Mouse (Mus musculus): ENCODE measurements around the gene Klk1b21. TPM values are rescaled to one million over a fixed set of nuclear protein-coding genes. Genes with fewer than 3 reads are reported as not detected.
"Not testable (repeated sequence)": the region's sequence is repeated elsewhere in the genome, so short reads cannot be mapped to it uniquely, and the experiment has no call there.

Klk1b21 gene
- polyA plus RNA-seq (2015; fragmentation: Nextera tagmentation; extraction: Ambion mirVana) = not detected in 2 replicates

DNA sequence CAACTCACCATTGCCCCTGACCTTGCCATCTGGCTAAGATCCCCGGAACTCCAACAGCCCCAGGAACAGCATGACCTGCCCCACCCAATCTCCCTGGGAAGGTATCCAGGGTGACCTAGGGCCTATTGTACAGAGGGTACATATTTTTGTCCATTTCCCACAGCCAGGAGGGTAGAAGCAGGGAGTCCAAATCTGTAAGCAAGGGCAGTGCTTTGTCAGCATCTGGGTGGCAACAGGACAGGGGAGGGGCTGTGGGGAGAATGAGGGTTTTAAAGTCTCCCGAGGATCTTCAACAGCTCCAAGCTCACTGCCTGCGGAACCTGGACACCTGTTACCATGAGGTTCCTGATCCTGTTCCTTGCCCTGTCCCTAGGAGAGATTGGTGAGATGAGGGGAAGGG is at the start of gene Klk1b21:
Gene Klk1b21, plus strand, starts transcription at position 301 of the 400 bp plus-strand sequence.
- not testable (repeated sequence) for H3K9me3 ChIP-seq (ENCODE audit: control insufficient read depth); H3K4me3 ChIP-seq (ENCODE audit: low read depth, low read length); H3K9ac ChIP-seq (ENCODE audit: low read depth, low read length); H3K4me1 ChIP-seq (replicated peaks; ENCODE audit: control insufficient read depth, insufficient read depth, low read length); H3K4me2 ChIP-seq (replicated peaks; ENCODE audit: low read depth); ATAC-seq; H3K27me3 ChIP-seq (replicated peaks; ENCODE audit: control insufficient read depth, insufficient read depth, low read length); H3K27ac ChIP-seq (ENCODE audit: low read depth, low read length); H3K36me3 ChIP-seq (ENCODE audit: control insufficient read depth, insufficient read depth)
- 68% methylated on average over 3 of the region's 3 CpGs for WGBS

DNA sequence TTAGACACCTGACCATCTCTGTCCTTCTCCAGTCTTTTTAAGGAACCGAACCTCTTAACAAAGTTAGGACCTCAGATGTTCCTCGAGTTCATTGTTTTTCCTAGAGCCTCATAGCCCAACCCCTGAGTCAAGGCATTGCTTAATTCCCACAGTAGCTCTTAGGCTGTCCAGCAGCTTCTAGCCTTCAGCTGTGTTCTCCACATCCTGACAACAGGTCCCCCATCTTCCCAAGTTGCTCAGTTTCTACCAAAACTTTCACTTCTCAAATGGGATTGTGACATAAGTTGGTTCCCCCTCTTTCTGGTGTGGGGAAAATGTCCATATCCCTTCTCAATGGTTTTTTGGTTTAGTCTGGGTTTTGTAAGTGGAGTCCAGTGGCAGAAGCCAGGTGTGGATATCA is 30.0 kb upstream of the Klk1b21 start:
- H3K9ac ChIP-seq (ENCODE audit: low read depth, low read length) = no peak overlapping the region
- 85% methylated on average over 2 of the region's 2 CpGs for WGBS
- no peaks in the 10 kb centered on the region for H3K9me3 ChIP-seq (ENCODE audit: control insufficient read depth)
- H3K27me3 ChIP-seq (replicated peaks; ENCODE audit: control insufficient read depth, insufficient read depth, low read length) = no peaks in the 10 kb centered on the region
- H3K4me3 ChIP-seq (ENCODE audit: low read depth, low read length) = no peak overlapping the region
- H3K4me1 ChIP-seq (replicated peaks; ENCODE audit: control insufficient read depth, insufficient read depth, low read length) = no peaks in the 10 kb centered on the region
- H3K27ac ChIP-seq (ENCODE audit: low read depth, low read length) = no peak overlapping the region
- no peaks in the 10 kb centered on the region for H3K36me3 ChIP-seq (ENCODE audit: control insufficient read depth, insufficient read depth)
- no peak for ATAC-seq
- H3K4me2 ChIP-seq (replicated peaks; ENCODE audit: low read depth) = no peak overlapping the region
- TF ChIP-seq CTCF (IDR thresholded peaks at IDR 0.05; ENCODE audit: low read depth) = no peak

DNA sequence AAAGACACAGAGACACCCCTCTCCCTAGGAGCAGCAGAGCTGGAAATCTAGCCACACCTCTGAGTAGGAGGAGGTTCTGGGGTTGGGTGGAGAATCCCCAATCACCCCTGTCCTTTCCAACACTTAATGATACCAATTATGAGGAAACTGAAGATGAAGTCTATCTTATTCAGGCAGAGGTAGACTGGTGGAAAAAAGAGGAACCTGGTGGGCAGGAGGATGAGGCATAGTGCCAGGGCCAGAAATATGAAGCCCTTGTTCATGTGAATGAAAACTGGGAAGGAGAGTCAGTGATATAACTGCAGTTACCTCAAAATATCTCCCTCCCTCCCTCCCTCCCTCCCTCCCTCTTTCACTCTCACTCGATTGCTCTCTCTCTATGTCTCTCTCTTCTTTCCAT is 24.4 kb upstream of the Klk1b21 start:
- H3K27ac ChIP-seq (ENCODE audit: low read depth, low read length) = no peak overlapping the region
- no peak overlapping the region for H3K4me3 ChIP-seq (ENCODE audit: low read depth, low read length)
- TF ChIP-seq CTCF (IDR thresholded peaks at IDR 0.05; ENCODE audit: low read depth) = no peak
- no peaks in the 10 kb centered on the region for H3K9me3 ChIP-seq (ENCODE audit: control insufficient read depth)
- H3K36me3 ChIP-seq (ENCODE audit: control insufficient read depth, insufficient read depth) = no peaks in the 10 kb centered on the region
- H3K4me1 ChIP-seq (replicated peaks; ENCODE audit: control insufficient read depth, insufficient read depth, low read length) = no peaks in the 10 kb centered on the region
- 83% methylated on average over 1 of the region's 1 CpGs for WGBS
- H3K27me3 ChIP-seq (replicated peaks; ENCODE audit: control insufficient read depth, insufficient read depth, low read length) = no peaks in the 10 kb centered on the region
- no peak overlapping the region for H3K4me2 ChIP-seq (replicated peaks; ENCODE audit: low read depth)
- H3K9ac ChIP-seq (ENCODE audit: low read depth, low read length) = no peak overlapping the region
- ATAC-seq = no peak

DNA sequence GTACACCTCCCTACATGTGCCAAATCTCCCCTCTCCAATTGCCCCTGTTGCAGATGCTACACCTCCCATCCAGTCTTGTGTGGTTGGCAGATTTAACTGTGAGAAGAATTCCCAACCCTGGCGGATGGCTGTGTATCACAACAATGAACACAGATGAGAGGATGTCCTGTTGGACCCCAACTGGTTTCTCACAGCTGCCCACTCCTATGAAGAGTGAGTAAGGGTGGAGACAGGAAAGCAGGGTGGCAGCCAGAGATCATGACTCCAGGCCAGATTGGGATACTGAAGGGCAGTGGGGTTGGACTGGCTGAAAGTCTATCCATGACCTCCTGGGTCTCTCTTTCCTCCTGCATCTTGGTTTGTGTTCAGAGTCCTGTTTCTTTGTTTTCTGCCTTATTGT is 6.0 kb upstream of the Klk1b21 start:
- H3K4me1 ChIP-seq (replicated peaks; ENCODE audit: control insufficient read depth, insufficient read depth, low read length) = no peaks in the 10 kb centered on the region
- no peak for TF ChIP-seq CTCF (IDR thresholded peaks at IDR 0.05; ENCODE audit: low read depth)
- no peak overlapping the region for H3K9ac ChIP-seq (ENCODE audit: low read depth, low read length)
- no peaks in the 10 kb centered on the region for H3K27me3 ChIP-seq (replicated peaks; ENCODE audit: control insufficient read depth, insufficient read depth, low read length)
- no peak overlapping the region for H3K4me3 ChIP-seq (ENCODE audit: low read depth, low read length)
- ATAC-seq = no peak
- H3K4me2 ChIP-seq (replicated peaks; ENCODE audit: low read depth) = no peak overlapping the region
- 89% methylated on average over 1 of the region's 1 CpGs for WGBS
- H3K27ac ChIP-seq (ENCODE audit: low read depth, low read length) = no peak overlapping the region
- no peaks in the 10 kb centered on the region for H3K36me3 ChIP-seq (ENCODE audit: control insufficient read depth, insufficient read depth)
- H3K9me3 ChIP-seq (ENCODE audit: control insufficient read depth) = no peaks in the 10 kb centered on the region

DNA sequence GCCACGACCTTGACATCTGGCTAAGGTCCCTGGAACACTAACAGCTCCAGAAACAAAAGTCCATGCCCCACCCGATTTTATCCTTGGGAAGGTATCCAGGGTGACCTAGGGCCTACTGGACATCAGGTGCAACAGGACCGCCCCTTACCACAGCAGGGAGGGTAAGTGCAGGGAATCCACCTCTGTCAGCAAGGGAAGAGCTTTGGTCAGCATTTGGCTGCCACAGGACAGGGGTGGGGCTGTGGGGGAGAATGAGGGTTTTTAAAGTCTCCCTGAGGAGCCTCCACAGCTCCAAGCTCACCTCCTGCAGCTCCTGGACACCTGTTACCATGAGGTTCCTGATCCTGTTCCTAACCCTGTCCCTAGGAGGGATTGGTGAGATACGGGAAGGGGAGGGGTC is 10.2 kb downstream of the Klk1b21 start, which contains the start of gene Klk1b22:
Gene Klk1b22, plus strand, starts transcription at position 301 of the 400 bp plus-strand sequence.
- 63% methylated on average over 4 of the region's 4 CpGs for WGBS
- TF ChIP-seq CTCF (IDR thresholded peaks at IDR 0.05; ENCODE audit: low read depth) = no peak
- no peak for ATAC-seq

DNA sequence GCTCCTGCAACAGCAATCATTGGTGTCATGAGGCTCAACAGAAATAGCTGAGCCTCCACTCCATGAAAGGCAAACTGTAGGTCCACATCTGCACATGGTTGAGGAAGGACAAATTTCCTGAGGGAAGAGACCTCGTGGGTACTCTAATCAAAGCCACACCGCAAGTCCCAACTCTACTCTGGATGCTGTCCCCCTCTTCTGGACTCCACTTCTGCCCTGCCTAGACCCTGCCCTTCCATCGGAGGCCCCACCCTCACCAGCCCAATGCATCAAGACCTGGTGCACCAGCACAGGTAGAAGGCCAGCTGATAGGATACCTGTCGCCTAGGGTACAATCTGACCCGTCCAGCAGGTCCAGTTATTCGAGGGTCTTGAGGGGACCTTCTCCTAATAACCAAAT is 21.3 kb downstream of the Klk1b21 start:
- no peaks in the 10 kb centered on the region for H3K4me1 ChIP-seq (replicated peaks; ENCODE audit: control insufficient read depth, insufficient read depth, low read length)
- no peak overlapping the region for H3K4me2 ChIP-seq (replicated peaks; ENCODE audit: low read depth)
- ATAC-seq = no peak
- no peak overlapping the region for H3K4me3 ChIP-seq (ENCODE audit: low read depth, low read length)
- H3K9ac ChIP-seq (ENCODE audit: low read depth, low read length) = no peak overlapping the region
- no peaks in the 10 kb centered on the region for H3K9me3 ChIP-seq (ENCODE audit: control insufficient read depth)
- no peaks in the 10 kb centered on the region for H3K27me3 ChIP-seq (replicated peaks; ENCODE audit: control insufficient read depth, insufficient read depth, low read length)
- WGBS = 87% methylated on average over 6 of the region's 6 CpGs
- no peak overlapping the region for H3K27ac ChIP-seq (ENCODE audit: low read depth, low read length)
- no peak for TF ChIP-seq CTCF (IDR thresholded peaks at IDR 0.05; ENCODE audit: low read depth)
- H3K36me3 ChIP-seq (ENCODE audit: control insufficient read depth, insufficient read depth) = no peaks in the 10 kb centered on the region

More for the DNA sequence above, 10.2 kb downstream of the Klk1b21 start, which contains the start of gene Klk1b22:
- no peak within 1 kb of the TSS for H3K4me2 ChIP-seq (replicated peaks; ENCODE audit: low read depth)
- no peaks in the 10 kb centered on the region for H3K27me3 ChIP-seq (replicated peaks; ENCODE audit: control insufficient read depth, insufficient read depth, low read length)
- no peak within 1 kb of the TSS for H3K9ac ChIP-seq (ENCODE audit: low read depth, low read length)
- H3K4me1 ChIP-seq (replicated peaks; ENCODE audit: control insufficient read depth, insufficient read depth, low read length) = no peaks in the 10 kb centered on the region
- no peaks in the 10 kb centered on the region for H3K36me3 ChIP-seq (ENCODE audit: control insufficient read depth, insufficient read depth)
- no peak within 1 kb of the TSS for H3K27ac ChIP-seq (ENCODE audit: low read depth, low read length)
- no peaks in the 10 kb centered on the region for H3K9me3 ChIP-seq (ENCODE audit: control insufficient read depth)
- no peak within 1 kb of the TSS for H3K4me3 ChIP-seq (ENCODE audit: low read depth, low read length)

DNA sequence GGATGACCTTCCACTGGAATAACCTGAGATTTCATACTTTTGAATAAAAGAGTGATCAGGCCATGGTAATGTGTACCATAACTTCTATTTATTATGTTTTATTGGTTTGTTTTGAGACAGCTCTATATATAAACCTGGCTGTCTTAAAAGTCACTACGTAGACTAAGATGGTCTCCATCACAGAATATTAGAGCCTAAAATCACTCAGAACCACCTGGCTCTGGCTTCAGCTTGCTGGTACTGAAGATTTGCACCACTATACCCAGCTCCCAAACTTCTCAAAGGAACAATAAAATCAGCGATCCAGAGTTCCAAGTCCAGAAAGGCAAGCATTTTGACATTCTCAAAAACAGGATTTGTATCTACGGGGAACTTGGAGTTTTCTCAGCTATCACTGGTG is 34.3 kb downstream of the Klk1b21 start, which contains the start of gene Klk1b16:
Gene Klk1b16, plus strand, starts transcription at position 301 of the 400 bp plus-strand sequence.
- ATAC-seq = no peak
- H3K36me3 ChIP-seq (ENCODE audit: control insufficient read depth, insufficient read depth) = no peaks in the 10 kb centered on the region
- no peaks in the 10 kb centered on the region for H3K4me1 ChIP-seq (replicated peaks; ENCODE audit: control insufficient read depth, insufficient read depth, low read length)
- no peak within 1 kb of the TSS for H3K27ac ChIP-seq (ENCODE audit: low read depth, low read length)
- H3K9ac ChIP-seq (ENCODE audit: low read depth, low read length) = no peak within 1 kb of the TSS
- H3K9me3 ChIP-seq (ENCODE audit: control insufficient read depth) = no peaks in the 10 kb centered on the region
- no peaks in the 10 kb centered on the region for H3K27me3 ChIP-seq (replicated peaks; ENCODE audit: control insufficient read depth, insufficient read depth, low read length)
- WGBS = 90% methylated on average over 3 of the region's 3 CpGs
- H3K4me3 ChIP-seq (ENCODE audit: low read depth, low read length) = no peak within 1 kb of the TSS
- TF ChIP-seq CTCF (IDR thresholded peaks at IDR 0.05; ENCODE audit: low read depth) = no peak
- H3K4me2 ChIP-seq (replicated peaks; ENCODE audit: low read depth) = no peak within 1 kb of the TSS

Other genes with a start within 250 kb of the Klk1b21 start
- gene Klk4, start 221.2 kb upstream of the Klk1b21 start, polyA plus RNA-seq (2015; fragmentation: Nextera tagmentation; extraction: Ambion mirVana) = not detected in 2 replicates
- not detected in 2 replicates for gene Klk15, start 168.6 kb upstream of the Klk1b21 start, polyA plus RNA-seq (2015; fragmentation: Nextera tagmentation; extraction: Ambion mirVana)
- not detected in 2 replicates for gene Klk1b8, start 151.7 kb upstream of the Klk1b21 start, polyA plus RNA-seq (2015; fragmentation: Nextera tagmentation; extraction: Ambion mirVana)
- gene Klk1b1, start 135.6 kb upstream of the Klk1b21 start, polyA plus RNA-seq (2015; fragmentation: Nextera tagmentation; extraction: Ambion mirVana) = not detected in 2 replicates
- not detected in 2 replicates for gene Klk1b9, start 126.3 kb upstream of the Klk1b21 start, polyA plus RNA-seq (2015; fragmentation: Nextera tagmentation; extraction: Ambion mirVana)
- gene Klk1b11, start 106.5 kb upstream of the Klk1b21 start, polyA plus RNA-seq (2015; fragmentation: Nextera tagmentation; extraction: Ambion mirVana) = not detected in 2 replicates
- not detected in 2 replicates for gene Klk1b26, start 90.2 kb upstream of the Klk1b21 start, polyA plus RNA-seq (2015; fragmentation: Nextera tagmentation; extraction: Ambion mirVana)
- gene Klk1b27, start 50.0 kb upstream of the Klk1b21 start, polyA plus RNA-seq (2015; fragmentation: Nextera tagmentation; extraction: Ambion mirVana) = not detected in 2 replicates
- not detected in 2 replicates for gene Klk1b22, start 10.3 kb downstream of the Klk1b21 start, polyA plus RNA-seq (2015; fragmentation: Nextera tagmentation; extraction: Ambion mirVana)
- not detected in 2 replicates for gene Klk1b16, start 34.4 kb downstream of the Klk1b21 start, polyA plus RNA-seq (2015; fragmentation: Nextera tagmentation; extraction: Ambion mirVana)
- not detected in 2 replicates for gene Klk1b24, start 85.9 kb downstream of the Klk1b21 start, polyA plus RNA-seq (2015; fragmentation: Nextera tagmentation; extraction: Ambion mirVana)
- gene Klk1b3, start 95.9 kb downstream of the Klk1b21 start, polyA plus RNA-seq (2015; fragmentation: Nextera tagmentation; extraction: Ambion mirVana) = not detected in 2 replicates
- not detected in 2 replicates for gene Klk1b4, start 105.1 kb downstream of the Klk1b21 start, polyA plus RNA-seq (2015; fragmentation: Nextera tagmentation; extraction: Ambion mirVana)
- gene Klk1b5, start 113.6 kb downstream of the Klk1b21 start, polyA plus RNA-seq (2015; fragmentation: Nextera tagmentation; extraction: Ambion mirVana) = not detected in 2 replicates
- 23.0 and 35.6 TPM in 2 replicates for gene Klk1, start 123.0 kb downstream of the Klk1b21 start, polyA plus RNA-seq (2015; fragmentation: Nextera tagmentation; extraction: Ambion mirVana)
- not detected in 2 replicates for gene Gm36864, start 133.8 kb downstream of the Klk1b21 start, polyA plus RNA-seq (2015; fragmentation: Nextera tagmentation; extraction: Ambion mirVana)
- gene 1700028J19Rik, start 144.4 kb downstream of the Klk1b21 start, polyA plus RNA-seq (2015; fragmentation: Nextera tagmentation; extraction: Ambion mirVana) = 0.65 and 1.1 TPM in 2 replicates
- gene 2410002F23Rik, start 144.4 kb downstream of the Klk1b21 start, polyA plus RNA-seq (2015; fragmentation: Nextera tagmentation; extraction: Ambion mirVana) = 40.3 and 42.3 TPM in 2 replicates
- not detected in 2 replicates for gene Acp4, start 155.1 kb downstream of the Klk1b21 start, polyA plus RNA-seq (2015; fragmentation: Nextera tagmentation; extraction: Ambion mirVana)
- not detected in 2 replicates for gene Gm15517, start 159.1 kb downstream of the Klk1b21 start, polyA plus RNA-seq (2015; fragmentation: Nextera tagmentation; extraction: Ambion mirVana)
- 3.5 and 3.8 TPM in 2 replicates for gene Clec11a, start 204.6 kb downstream of the Klk1b21 start, polyA plus RNA-seq (2015; fragmentation: Nextera tagmentation; extraction: Ambion mirVana)
- gene Shank1, start 207.9 kb downstream of the Klk1b21 start, polyA plus RNA-seq (2015; fragmentation: Nextera tagmentation; extraction: Ambion mirVana) = 0.39 and 0.44 TPM in 2 replicates

All from intestine, postnatal 0 days (tissue).